In the genomic region with DNA sequence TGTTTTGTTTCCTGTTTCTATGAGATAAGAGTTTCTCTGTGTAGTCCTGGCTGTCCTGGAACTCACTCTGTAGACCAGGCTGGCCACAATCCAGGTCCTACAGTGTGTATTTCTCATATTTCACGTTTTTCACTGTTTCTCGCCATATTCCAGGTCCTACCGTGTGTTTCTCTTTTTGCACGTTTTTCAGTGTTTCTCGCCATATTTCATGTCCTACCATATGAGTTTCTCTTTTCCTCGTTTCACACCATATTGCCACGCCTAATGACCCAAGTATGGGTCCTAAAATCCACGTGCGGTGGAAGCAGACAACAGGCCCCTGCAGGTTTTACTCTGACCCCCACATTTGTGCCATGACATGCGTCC, we compare ENCODE assay signal across 14 mouse cellular contexts. TPM values are rescaled to one million over a fixed set of nuclear protein-coding genes. Genes with fewer than 3 reads are reported as not detected.
DNase-seq lines count a peak whose midpoint lies in the region; ATAC-seq and TF ChIP-seq lines count a peak whose summit lies in the region.
"Had no signal": no experiment of that assay in that cellular context is flagged by ENCODE, and none has a peak within 500 bp of the region (broad histone marks: within the 10 kb centered on the region; RNA-seq: fewer than 3 reads in every experiment).

No protein-coding gene starts in this region.

- H3K9me3 ChIP-seq in heart, embryonic 12.5 days (replicated peaks), result no peaks in the 10 kb centered on the region
- H3K9me3 ChIP-seq in liver, embryonic 13.5 days (replicated peaks), result no peaks in the 10 kb centered on the region

- no peak for TF ChIP-seq CTCF in brain, embryonic 14.5 days (IDR thresholded peaks at IDR 0.05; ENCODE audit: borderline replicate concordance, extremely low read depth, insufficient read depth, insufficient read length)

- peak; percentile 71; the same call in 1 of the 2 replicates for ATAC-seq in heart, embryonic 12.5 days (ENCODE audit: insufficient number of reproducible peaks, low FRiP score)
- ATAC-seq in liver, embryonic 13.5 days (ENCODE audit: low read depth), result no peak

- intact Hi-C loops in heart, postnatal 14 days (cut with DNase I), result no loop called here

- no peaks in the 10 kb centered on the region for H3K36me3 ChIP-seq in heart, embryonic 12.5 days
- H3K36me3 ChIP-seq in liver, embryonic 13.5 days, result no peaks in the 10 kb centered on the region

- H3K9ac ChIP-seq in heart, embryonic 12.5 days, result no peak overlapping the region
- no peak overlapping the region for H3K9ac ChIP-seq in liver, embryonic 13.5 days
- H3K9ac ChIP-seq: hindbrain, embryonic 14.5 days had no signal

- 60% methylated on average over 10 of the region's 10 CpGs for WGBS in heart, embryonic 12.5 days
- WGBS in liver, embryonic 13.5 days (ENCODE audit: insufficient replicate concordance), result 44% methylated on average over 10 of the region's 10 CpGs

- no peak overlapping the region for H3K27ac ChIP-seq in heart, embryonic 12.5 days (ENCODE audit: poor library complexity, severe bottlenecking)
- no peak overlapping the region for H3K27ac ChIP-seq in liver, embryonic 13.5 days
- H3K27ac ChIP-seq: hindbrain, embryonic 14.5 days had no signal

- H3K27me3 ChIP-seq in heart, embryonic 12.5 days (replicated peaks), result no peaks in the 10 kb centered on the region
- no peaks in the 10 kb centered on the region for H3K27me3 ChIP-seq in liver, embryonic 13.5 days

- H3K4me1 ChIP-seq in heart, embryonic 12.5 days (replicated peaks), result peaks cover 6% of the 10 kb centered on the region
- H3K4me1 ChIP-seq in liver, embryonic 13.5 days (replicated peaks), result peaks cover 19% of the 10 kb centered on the region

- TF ChIP-seq POLR2A in brain, embryonic 14.5 days (IDR thresholded peaks at IDR 0.05; ENCODE audit: borderline replicate concordance, extremely low read depth, insufficient read depth, insufficient read length, poor library complexity, severe bottlenecking), result no peak

- DNase-seq in heart, postnatal 14 days, result no peak
- DNase-seq in 3134 (ENCODE audit: extremely low read depth, insufficient read length, low spot score), result peak; percentile 36
- DNase-seq in brain, embryonic 14.5 days (ENCODE audit: low read depth), result peak; percentile 17
- no peak for DNase-seq in liver, embryonic 13.5 days
- no peak for DNase-seq in layer of hippocampus, postnatal 36 days
- no peak for DNase-seq in left cerebral cortex, adult 11 months (ENCODE audit: low spot score)
- no peak for DNase-seq in thymus, postnatal 14 days

- no peak overlapping the region for H3K4me2 ChIP-seq in heart, embryonic 12.5 days
- H3K4me2 ChIP-seq in liver, embryonic 13.5 days, result peak overlapping the region; percentile 35
- H3K4me2 ChIP-seq: midbrain, embryonic 11.5 days had no signal

- no peak overlapping the region for H3K4me3 ChIP-seq in heart, embryonic 12.5 days
- H3K4me3 ChIP-seq in liver, embryonic 13.5 days (replicated peaks), result no peak overlapping the region

RNA-seq across cellular contexts. Expression of gene Oasl1, which starts 0.7 kb away (rescaled TPM):
- polyA plus RNA-seq in heart, embryonic 12.5 days (2016; fragmentation: Nextera tagmentation; extraction: Ambion mirVana), result 0.46 and 0.65 TPM in 2 replicates
- total RNA-seq in heart, postnatal 14 days (2021), result under 1 TPM in 1 of 2 experiments, not detected in 1; 0.83 TPM
- polyA plus RNA-seq in brain, embryonic 14.5 days (2012; rRNA removed), result 0.21 and 0.42 TPM in 2 replicates
- 0.52 and 0.54 TPM in 2 replicates for polyA plus RNA-seq in liver, embryonic 13.5 days (2015; fragmentation: Nextera tagmentation; extraction: Ambion mirVana)
- not detected for total RNA-seq in layer of hippocampus, postnatal 36 days (2021)
- polyA plus RNA-seq: midbrain, embryonic 11.5 days had no signal

RNA-seq across cellular contexts. Expression of gene 2210016L21Rik, which starts 19.6 kb away (rescaled TPM):
- 37.2 and 40.9 TPM in 2 replicates for polyA plus RNA-seq in heart, embryonic 12.5 days (2016; fragmentation: Nextera tagmentation; extraction: Ambion mirVana)
- 10 to 100 TPM; 28.6 to 31.2 TPM for total RNA-seq in heart, postnatal 14 days (2021)
- 69.2 and 72.7 TPM in 2 replicates for polyA plus RNA-seq in brain, embryonic 14.5 days (2012; rRNA removed)
- 22.2 and 24.6 TPM in 2 replicates for polyA plus RNA-seq in liver, embryonic 13.5 days (2015; fragmentation: Nextera tagmentation; extraction: Ambion mirVana)
- 100 to 1,000 TPM; 185 to 227 TPM for total RNA-seq in layer of hippocampus, postnatal 36 days (2021)

RNA-seq across cellular contexts. Expression of gene Oasl2, which starts 25.6 kb away (rescaled TPM):
- 3.8 and 4.0 TPM in 2 replicates for polyA plus RNA-seq in heart, embryonic 12.5 days (2016; fragmentation: Nextera tagmentation; extraction: Ambion mirVana)
- total RNA-seq in heart, postnatal 14 days (2021), result 1 to 10 TPM; 5.1 to 5.3 TPM
- 1.5 and 3.3 TPM in 2 replicates for polyA plus RNA-seq in brain, embryonic 14.5 days (2012; rRNA removed)
- polyA plus RNA-seq in liver, embryonic 13.5 days (2015; fragmentation: Nextera tagmentation; extraction: Ambion mirVana), result 3.1 and 3.4 TPM in 2 replicates
- 1 to 10 TPM; 1.4 to 2.4 TPM for total RNA-seq in layer of hippocampus, postnatal 36 days (2021)

RNA-seq across cellular contexts. Expression of gene Hnf1a, which starts 48.5 kb away (rescaled TPM):
- polyA plus RNA-seq in heart, embryonic 12.5 days (2016; fragmentation: Nextera tagmentation; extraction: Ambion mirVana), result 0.05 and 0.19 TPM in 2 replicates
- total RNA-seq in heart, postnatal 14 days (2021), result under 1 TPM in 1 of 2 experiments, not detected in 1; 0.10 TPM
- polyA plus RNA-seq in brain, embryonic 14.5 days (2012; rRNA removed), result not detected in 2 replicates
- 2.4 and 2.9 TPM in 2 replicates for polyA plus RNA-seq in liver, embryonic 13.5 days (2015; fragmentation: Nextera tagmentation; extraction: Ambion mirVana)
- not detected for total RNA-seq in layer of hippocampus, postnatal 36 days (2021)
- total RNA-seq: adrenal gland, adult 8-10 months; gastrocnemius, adult 18-20 months; left cerebral cortex, postnatal 25 days had no signal
- polyA plus RNA-seq: cortical plate, adult 2 months; hindbrain, embryonic 14.5 days; midbrain, embryonic 11.5 days had no signal

Comparison
In these comparisons a context has a peak if more than half of its experiments do, and no peak if none do; other contexts are left out.
1. DNase-seq: peak in 3134 (single experiment) and brain, embryonic 14.5 days (single experiment); none in heart, postnatal 14 days (0 of 2), liver, embryonic 13.5 days (single experiment), layer of hippocampus, postnatal 36 days (0 of 2), left cerebral cortex, adult 11 months (single experiment) and thymus, postnatal 14 days (single experiment).